Comparison of ENCODE assay signal across 8 mouse cellular contexts in the genomic region with DNA sequence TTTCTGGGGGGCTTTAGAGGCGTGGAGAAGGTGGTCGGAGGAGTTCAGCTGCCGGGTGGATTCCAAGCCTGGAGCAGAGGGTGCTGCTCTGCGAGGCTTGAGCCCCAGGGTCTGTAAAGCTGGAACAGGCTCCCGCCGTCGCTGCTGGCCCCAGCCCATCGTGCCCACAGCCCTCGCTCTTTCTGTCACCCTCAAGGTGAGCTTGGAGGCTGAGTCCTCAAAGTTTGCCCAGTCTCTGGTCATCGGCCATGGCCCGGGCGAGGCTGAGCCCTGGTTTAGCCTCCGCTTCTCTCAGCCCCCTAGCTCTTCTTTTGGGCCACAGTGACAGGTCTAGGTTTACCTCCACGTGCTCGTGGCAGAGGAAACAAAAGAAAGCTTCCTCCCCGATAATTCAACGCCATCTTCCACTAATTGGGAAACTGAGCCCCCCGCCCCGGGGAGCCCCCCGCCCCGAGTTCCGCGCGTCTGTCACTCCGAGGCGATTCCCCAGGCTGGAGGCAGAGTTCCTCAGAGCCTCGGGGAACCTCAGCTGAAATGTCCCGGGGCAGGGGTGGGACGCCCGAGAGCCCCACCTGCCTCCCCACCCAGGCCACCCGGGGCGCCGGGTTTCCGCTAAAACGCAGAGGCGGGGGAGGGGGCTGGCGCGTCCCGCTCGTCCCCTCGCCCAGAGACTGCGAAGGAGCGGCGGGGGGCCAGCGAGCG.
DNase-seq lines count a peak whose midpoint lies in the region; ATAC-seq and TF ChIP-seq lines count a peak whose summit lies in the region.

No protein-coding gene starts in this region.

- no peaks in the 10 kb centered on the region for H3K9me3 ChIP-seq in E14TG2a.4 (ENCODE audit: low read length)
- no peaks in the 10 kb centered on the region for H3K9me3 ChIP-seq in heart, embryonic 13.5 days

- DNase-seq in Patski (ENCODE audit: low read depth, low spot score) = no peak
- peak; percentile 21 for DNase-seq in embryo, embryonic 9.5 days (ENCODE audit: extremely low spot score)
- peak; percentile 5 for DNase-seq in kidney, postnatal 14 days
- peak; percentile 2 for DNase-seq in mesoderm, embryonic 11.5 days (ENCODE audit: low read depth, low spot score)
- peak; percentile 10 for DNase-seq in splenic B cell, adult 2 months (ENCODE audit: low read depth, low spot score)
- DNase-seq in left cerebral cortex, adult 11 months (ENCODE audit: low spot score) = no peak

- peak overlapping the region; percentile 71 for H3K4me2 ChIP-seq in heart, embryonic 13.5 days

- POLR2A ChIA-PET in Patski (lab: Charles Lee) = no interaction called here

- peaks cover 11% of the 10 kb centered on the region; the same call in 1 of the 2 replicates for H3K27me3 ChIP-seq in E14TG2a.4 (ENCODE audit: insufficient read depth, low read length)
- H3K27me3 ChIP-seq in Patski = peaks cover 27% of the 10 kb centered on the region
- H3K27me3 ChIP-seq in heart, embryonic 13.5 days (replicated peaks) = no peaks in the 10 kb centered on the region
- no peaks in the 10 kb centered on the region for H3K27me3 ChIP-seq in splenic B cell, adult 2 months (ENCODE audit: control insufficient read depth, insufficient read depth, low read length, poor library complexity, severe bottlenecking)

- H3K36me3 ChIP-seq in E14TG2a.4 (ENCODE audit: insufficient read depth, low read length) = no peaks in the 10 kb centered on the region
- no peaks in the 10 kb centered on the region for H3K36me3 ChIP-seq in heart, embryonic 13.5 days
- H3K36me3 ChIP-seq in splenic B cell, adult 2 months (ENCODE audit: control insufficient read depth, insufficient read depth, low read length, poor library complexity, severe bottlenecking) = no peaks in the 10 kb centered on the region

- 10% methylated on average over 45 of the region's 46 CpGs for WGBS in heart, embryonic 13.5 days

- H3K4me3 ChIP-seq in E14TG2a.4 (replicated peaks; ENCODE audit: low read length) = peak overlapping the region; percentile 86
- H3K4me3 ChIP-seq in heart, embryonic 13.5 days = peak overlapping the region; percentile 73

- CTCF ChIA-PET in Patski (lab: Charles Lee) = no interaction called here

- in situ Hi-C loops in Patski (cut with MboI; ENCODE audit: low pct_unique_long_range_greater_than_20kb) = loop anchor here (10.0 to 25.0 kb wide), 2 partner anchors 388 to 1216 kb away; no protein-coding TSS in a partner anchor

- ATAC-seq in Patski = peak; percentile 3
- peak; percentile 45 for ATAC-seq in heart, embryonic 13.5 days (ENCODE audit: extremely low read depth, insufficient number of reproducible peaks, low FRiP score, low TSS enrichment)

- H3K27ac ChIP-seq in heart, embryonic 13.5 days (replicated peaks) = 0 out of 2 replicates have a peak overlapping the region, but pooled peaks have one; percentile 32

- H3K9ac ChIP-seq in heart, embryonic 13.5 days = peak overlapping the region; percentile 80

- H3K4me1 ChIP-seq in E14TG2a.4 (replicated peaks; ENCODE audit: low read depth, low read length) = peaks cover 13% of the 10 kb centered on the region
- H3K4me1 ChIP-seq in heart, embryonic 13.5 days = peaks cover 8% of the 10 kb centered on the region; the same call in 1 of the 2 replicates

- TF ChIP-seq CTCF in E14TG2a.4 (conservative IDR thresholded peaks at IDR 0.05; ENCODE audit: low read length) (no peak), Patski (IDR thresholded peaks at IDR 0.05) (no peak)

Comparison
In these comparisons a context has a peak if more than half of its experiments do, and no peak if none do; other contexts are left out.
1. DNase-seq: peak in embryo, embryonic 9.5 days (single experiment), kidney, postnatal 14 days (single experiment), mesoderm, embryonic 11.5 days (single experiment) and splenic B cell, adult 2 months (single experiment); none in Patski (single experiment) and left cerebral cortex, adult 11 months (single experiment).